Mouse (Mus musculus): ENCODE measurements around the gene Ptprd.

Gene Ptprd

GRCm38 (mm10) chr4:76222520-76222919, 1989.2 kb downstream of the Ptprd start:
- DNase-seq (ENCODE audit: low read depth, low spot score), result no peak

DNA sequence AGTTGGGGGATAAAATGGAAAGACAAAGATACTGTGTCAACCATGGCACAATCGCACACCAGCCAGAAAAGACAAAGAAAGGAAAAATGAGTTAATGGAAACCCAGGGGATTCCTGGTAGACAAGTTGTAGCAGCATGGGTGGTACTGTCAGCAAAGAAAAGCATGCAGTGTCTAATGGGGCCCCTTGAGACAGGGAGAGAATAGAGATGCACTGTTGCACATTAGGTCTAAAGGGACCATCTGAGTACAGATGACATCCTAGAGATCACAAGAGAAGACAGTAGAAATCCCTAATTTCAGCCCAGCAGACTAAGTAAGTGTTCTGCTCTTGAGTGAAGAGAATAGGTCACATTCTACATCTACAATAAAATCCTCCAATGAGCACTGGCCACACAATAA, 1993.7 kb downstream of the Ptprd start:
- DNase-seq (ENCODE audit: low read depth, low spot score), result no peak

GRCm38 (mm10) chr4:76215141-76215540, 1996.6 kb downstream of the Ptprd start:
- no peak for DNase-seq (ENCODE audit: low read depth, low spot score)

GRCm38 (mm10) chr4:76199321-76199720, 2012.4 kb downstream of the Ptprd start:
- DNase-seq (ENCODE audit: low read depth, low spot score), result no peak

DNA sequence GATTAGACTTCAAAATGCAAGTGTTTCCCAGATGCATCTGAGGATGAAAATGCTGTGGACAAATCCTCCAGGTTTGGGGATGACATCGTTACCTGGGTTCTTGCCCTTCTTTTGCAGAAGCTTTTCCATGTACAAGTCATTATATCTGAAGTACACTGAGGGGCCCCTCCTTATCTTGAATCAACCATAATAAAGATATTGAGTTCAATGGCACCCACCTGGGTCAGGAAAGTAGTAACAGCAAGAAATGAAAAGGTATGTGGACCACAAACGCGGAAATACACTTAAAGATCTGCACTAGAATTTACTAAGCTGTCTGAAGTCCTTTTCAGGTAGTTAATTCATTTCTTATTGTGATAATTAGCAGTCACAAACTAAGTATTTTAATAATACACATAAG, 2017.0 kb downstream of the Ptprd start:
- no peak for DNase-seq (ENCODE audit: low read depth, low spot score)

- DNase-seq (ENCODE audit: low read depth, low spot score), result no peak
Measured at GRCm38 (mm10) chr4:76193496-76193895, 2018.3 kb downstream of the Ptprd start.

- DNase-seq (ENCODE audit: low read depth, low spot score), result no peak
Measured at GRCm38 (mm10) chr4:76192031-76192430, 2019.7 kb downstream of the Ptprd start.

- no peak for DNase-seq (ENCODE audit: low read depth, low spot score)
Measured at GRCm38 (mm10) chr4:76190788-76191187, 2021.0 kb downstream of the Ptprd start.

DNA sequence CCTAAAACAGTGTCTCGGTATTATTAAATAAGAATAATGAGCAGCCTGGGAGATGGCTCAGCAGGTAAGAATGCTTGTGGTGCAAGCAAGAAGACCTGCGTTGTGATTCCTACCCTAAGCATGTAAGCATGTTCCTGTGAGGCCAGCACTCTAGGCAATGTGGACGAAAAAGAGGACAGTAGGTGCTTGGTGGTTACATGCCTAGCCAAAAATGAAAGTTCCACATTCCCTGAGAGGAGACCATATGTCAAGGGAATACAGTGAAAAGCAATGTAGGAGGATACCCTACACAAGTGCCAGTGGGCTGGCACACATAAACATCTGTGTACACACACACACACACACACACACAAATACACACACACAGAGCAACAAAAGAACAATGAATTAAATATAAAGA, 2028.7 kb downstream of the Ptprd start:
- no peak for DNase-seq (ENCODE audit: low read depth, low spot score)

- DNase-seq (ENCODE audit: low read depth, low spot score), result peak; percentile 4
Measured at GRCm38 (mm10) chr4:76179497-76179896, 2032.3 kb downstream of the Ptprd start.

DNA sequence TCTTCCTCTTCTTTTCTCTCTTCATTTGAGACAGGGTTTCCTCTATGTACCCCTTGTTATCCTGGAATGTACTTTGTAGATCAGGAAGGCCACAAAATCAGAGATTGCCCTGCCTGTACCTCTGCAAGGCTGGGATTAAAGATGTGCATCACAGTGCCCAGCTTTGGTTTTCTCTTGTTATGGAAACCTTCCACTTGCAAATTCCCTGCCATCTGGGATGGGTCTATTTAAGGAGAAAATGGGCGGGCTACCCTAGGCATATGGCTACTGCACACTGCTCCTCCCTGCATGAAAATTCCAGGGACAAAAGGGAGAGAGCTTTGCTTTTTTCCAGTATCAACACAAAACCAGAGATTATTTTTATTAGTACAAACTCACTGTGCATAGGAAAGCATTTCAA, 2036.7 kb downstream of the Ptprd start:
- no peak for DNase-seq (ENCODE audit: low read depth, low spot score)

GRCm38 (mm10) chr4:76155750-76156149, 2056.0 kb downstream of the Ptprd start:
- DNase-seq (ENCODE audit: low read depth, low spot score), result no peak

DNA sequence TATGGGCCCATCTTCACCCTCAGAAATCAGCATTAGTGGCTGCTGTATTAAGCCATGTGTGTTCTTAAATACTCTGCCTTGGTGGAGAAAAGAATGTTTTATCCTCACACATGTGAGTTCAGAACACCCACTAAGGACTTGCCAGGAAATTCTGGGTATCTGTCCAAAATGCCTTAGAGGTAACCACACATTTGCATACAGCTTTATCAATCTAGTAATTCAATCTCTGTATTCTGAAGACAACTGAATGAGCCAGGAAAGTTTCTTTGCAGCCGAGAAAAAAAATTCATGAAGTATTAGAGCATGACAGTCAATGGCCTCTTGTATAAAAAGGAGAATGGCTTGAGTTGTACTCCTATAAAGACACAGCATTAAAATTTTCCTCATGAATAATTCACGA, 2057.6 kb downstream of the Ptprd start:
- no peak for DNase-seq (ENCODE audit: low read depth, low spot score)

GRCm38 (mm10) chr4:76144925-76145324, 2066.8 kb downstream of the Ptprd start:
- no peak for DNase-seq (ENCODE audit: low read depth, low spot score)

- DNase-seq (ENCODE audit: low read depth, low spot score), result no peak
Measured at GRCm38 (mm10) chr4:76144333-76144732, 2067.4 kb downstream of the Ptprd start.

- no peak for DNase-seq (ENCODE audit: low read depth, low spot score)
Measured at GRCm38 (mm10) chr4:76137901-76138300, 2073.9 kb downstream of the Ptprd start.

GRCm38 (mm10) chr4:76136625-76137024, 2075.1 kb downstream of the Ptprd start:
- no peak for DNase-seq (ENCODE audit: low read depth, low spot score)

- no peak for DNase-seq (ENCODE audit: low read depth, low spot score)
Measured at GRCm38 (mm10) chr4:76091845-76092244, 2119.9 kb downstream of the Ptprd start.

DNA sequence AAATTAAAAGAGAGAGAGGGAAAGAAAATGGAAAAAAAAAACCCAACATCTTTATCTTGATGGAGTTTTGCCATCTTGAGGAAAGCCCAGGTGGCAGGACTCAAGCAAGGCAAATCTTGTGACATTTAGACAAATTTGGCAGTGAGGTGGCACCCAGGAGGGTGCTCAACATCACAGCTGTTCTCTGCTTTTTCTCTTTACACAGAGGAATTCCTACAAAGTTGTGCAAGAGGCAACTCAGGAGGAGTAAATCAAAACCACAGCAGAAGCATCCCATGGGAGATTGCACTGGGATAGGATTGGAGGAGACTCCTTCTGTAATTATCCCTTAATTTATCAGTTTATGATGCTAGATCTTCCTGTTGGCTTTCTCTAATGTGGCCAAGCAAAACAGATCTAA, 2121.9 kb downstream of the Ptprd start:
- DNase-seq (ENCODE audit: low read depth, low spot score), result no peak

- DNase-seq (ENCODE audit: low read depth, low spot score), result no peak
Measured at GRCm38 (mm10) chr4:76076051-76076450, 2135.7 kb downstream of the Ptprd start.

DNA sequence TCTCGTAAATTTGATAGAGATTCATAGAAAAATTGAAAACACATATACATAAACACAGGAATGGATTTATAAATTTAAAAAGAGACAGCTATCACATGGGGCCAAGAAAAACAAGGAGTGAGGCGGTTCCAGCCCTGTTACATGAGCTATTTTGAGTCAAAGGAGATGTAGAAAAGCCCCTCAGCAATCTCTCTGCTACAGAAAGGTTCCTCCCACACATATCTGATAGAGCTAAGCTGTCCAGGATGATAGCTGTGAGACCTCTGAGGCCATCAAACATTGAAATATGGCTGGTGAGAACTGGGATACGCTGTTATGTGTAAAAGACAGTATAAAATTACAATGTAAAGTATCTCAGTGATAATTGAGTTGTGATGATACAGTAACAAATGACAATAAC, 2138.5 kb downstream of the Ptprd start:
- no peak for DNase-seq (ENCODE audit: low read depth, low spot score)

GRCm38 (mm10) chr4:76071720-76072119, 2140.0 kb downstream of the Ptprd start:
- no peak for DNase-seq (ENCODE audit: low read depth, low spot score)

DNA sequence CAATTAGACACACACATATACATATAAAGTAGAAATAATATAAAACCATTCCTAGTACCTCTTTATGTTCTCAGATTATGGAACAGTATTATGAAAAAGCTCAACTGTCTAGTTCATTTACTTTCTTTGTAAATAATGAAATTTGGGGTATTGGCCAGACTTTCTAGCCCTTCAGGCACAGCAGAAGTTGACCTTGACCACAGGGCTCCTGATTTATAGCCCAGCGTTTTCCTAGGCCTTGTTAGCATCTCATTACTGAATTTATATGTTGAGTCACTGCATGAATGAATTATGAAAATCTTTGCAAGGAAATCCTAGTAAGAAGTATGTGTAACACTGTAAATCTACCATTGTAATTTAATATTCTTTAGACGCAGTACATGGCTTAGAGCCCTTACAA, 2154.9 kb downstream of the Ptprd start:
- no peak for DNase-seq (ENCODE audit: low read depth, low spot score)

GRCm38 (mm10) chr4:76045650-76046049, 2166.1 kb downstream of the Ptprd start:
- no peak for DNase-seq (ENCODE audit: low read depth, low spot score)

DNA sequence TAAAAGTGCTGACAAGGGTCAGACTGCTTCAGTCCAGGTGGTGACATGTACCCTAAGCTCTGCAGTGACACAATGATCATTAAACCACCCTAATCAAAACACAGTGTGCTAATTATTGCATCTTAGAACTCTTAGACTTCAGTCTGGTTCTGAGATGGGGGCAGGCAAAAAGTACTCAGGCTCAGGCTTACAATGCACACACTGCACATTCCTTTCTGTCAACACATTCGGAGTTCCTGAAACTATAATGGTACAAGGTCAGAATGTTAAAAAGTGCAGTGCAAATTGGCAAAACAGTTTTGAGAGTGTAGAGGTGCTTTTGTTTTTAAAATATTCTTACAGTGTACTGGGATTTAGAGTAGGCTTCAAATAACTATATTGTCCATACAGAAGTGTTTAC, 2167.0 kb downstream of the Ptprd start:
- DNase-seq (ENCODE audit: low read depth, low spot score), result no peak

Data from retina, postnatal 7 days (tissue).